Mouse (Mus musculus) intestine, embryonic 16.5 days (tissue): ENCODE measurements at regions not wholly inside any gene's neighbourhood (a gene's known extent, or its start where the extent isn't known, plus 50 kb on each side); places are given as distances from the start of the nearest gene placed in this dataset.

Source experiments
- ATAC-seq: fragments of 200-750 bp; cut with Nextera tagmentation; 2 replicates; pipeline ENCODE4 v1.8.0; 2017; ENCODE audit warnings: moderate TSS enrichment, moderate library complexity
- H3K27ac ChIP-seq: fragments of 300-500 bp; sonication (generic); 2 replicates; pipeline ENCODE4 v1.5.1; 2014; ENCODE audit warnings: mild to moderate bottlenecking, low read length
- H3K27me3 ChIP-seq: fragments of 300-500 bp; sonication (generic); replicated peaks from 2 replicates; pipeline ENCODE4 v1.6.1; 2014; ENCODE audit warnings: low read length, control low read depth, mixed read lengths; ENCODE audit not compliant: control insufficient read depth, insufficient read depth
- H3K36me3 ChIP-seq: fragments of 300-500 bp; sonication (generic); 2 replicates; pipeline ENCODE4 v1.6.1; 2014; ENCODE audit warnings: low read length, control low read depth; ENCODE audit not compliant: control insufficient read depth, insufficient read depth
- H3K4me1 ChIP-seq: fragments of 300-500 bp; sonication (generic); 2 replicates; pipeline ENCODE4 v1.6.1; 2014; ENCODE audit warnings: low read length, control low read depth, mixed read lengths; ENCODE audit not compliant: control insufficient read depth, insufficient read depth
- H3K4me2 ChIP-seq: fragments of 300-500 bp; sonication (generic); 2 replicates; pipeline ENCODE4 v1.6.1; 2014; ENCODE audit warnings: low read depth, low read length, control low read depth
- H3K4me3 ChIP-seq: fragments of 300-500 bp; sonication (generic); 2 replicates; pipeline ENCODE4 v1.5.1; 2014; ENCODE audit warnings: mild to moderate bottlenecking, low read length
- H3K9ac ChIP-seq: fragments of 300-500 bp; sonication (generic); 2 replicates; pipeline ENCODE4 v1.6.1; 2014; ENCODE audit warnings: low read depth, low read length
- H3K9me3 ChIP-seq: fragments of 300-500 bp; sonication (generic); 2 replicates; pipeline ENCODE4 v1.6.1; 2016; ENCODE audit warnings: low read length, control low read depth; ENCODE audit not compliant: control insufficient read depth
- WGBS: fragments of 180-500 bp; shearing (Covaris S2); extraction: QIAGEN DNeasy Blood & Tissue Kit; methylation state at CpG from one replicate; pipeline ENCODE4 v1.1.7; 2014; 5-methylcytosine and 5-hydroxymethylcytosine counted together

DNA sequence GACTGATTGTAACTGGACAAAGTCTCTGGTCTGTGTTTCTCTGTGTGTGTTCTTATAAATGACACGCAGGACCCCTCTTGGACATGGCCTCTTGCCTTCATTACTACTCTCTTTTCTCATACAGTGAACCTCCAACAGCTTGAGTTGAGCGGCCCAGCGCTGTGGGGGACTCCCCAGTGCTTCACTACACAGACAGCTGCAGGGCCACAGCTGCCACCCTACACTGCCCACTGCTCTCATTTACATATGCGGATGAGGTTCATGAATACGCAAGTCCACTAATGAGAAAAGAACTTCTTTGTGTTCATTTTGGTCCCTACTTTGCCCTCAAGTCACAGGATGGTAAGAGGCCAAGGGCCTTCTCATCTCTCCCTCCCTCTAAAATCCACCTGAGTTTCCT is 183.4 kb upstream of the Bcl6 start:
- Histone ChIP-seq H3K4me3 (no peak overlapping the region), H3K4me1 (no peaks in the 10 kb centered on the region), H3K9me3 (no peaks in the 10 kb centered on the region), H3K27ac (no peak overlapping the region), H3K27me3 (no peaks in the 10 kb centered on the region), H3K4me2 (no peak overlapping the region), H3K9ac (no peak overlapping the region), H3K36me3 (no peaks in the 10 kb centered on the region)
- no peak for ATAC-seq
- 87% methylated on average over 5 of the region's 5 CpGs for WGBS

DNA sequence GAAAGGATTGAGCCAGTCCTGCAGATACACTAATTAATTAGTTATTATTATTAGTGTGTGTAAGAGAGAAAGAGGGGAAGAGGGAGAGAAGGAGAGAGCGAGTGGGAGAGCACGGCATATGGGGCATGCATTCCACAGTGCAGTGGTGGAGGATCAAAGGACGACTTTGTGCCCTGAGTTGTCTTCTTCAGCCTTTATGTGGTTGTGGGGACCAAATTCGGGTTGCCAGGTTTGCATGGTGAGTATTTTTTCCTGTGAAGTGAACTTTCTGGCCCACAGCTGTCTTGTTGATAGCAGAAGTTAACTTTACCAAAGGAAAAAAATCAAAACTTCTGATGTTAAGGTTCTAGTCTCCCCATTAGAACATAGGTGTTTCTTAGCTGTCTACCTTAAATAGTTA is 182.5 kb upstream of the Bcl6 start:
- Histone ChIP-seq H3K27ac (no peak overlapping the region), H3K4me3 (no peak overlapping the region), H3K9ac (no peak overlapping the region), H3K4me2 (no peak overlapping the region), H3K36me3 (no peaks in the 10 kb centered on the region), H3K4me1 (no peaks in the 10 kb centered on the region), H3K27me3 (no peaks in the 10 kb centered on the region), H3K9me3 (no peaks in the 10 kb centered on the region)
- ATAC-seq: no peak
- 77% methylated on average over 4 of the region's 4 CpGs for WGBS

GRCm38 (mm10) chr16:24166496-24166895 is 177.8 kb upstream of the Bcl6 start:
- Histone ChIP-seq H3K4me3 (no peak overlapping the region), H3K9me3 (no peaks in the 10 kb centered on the region), H3K9ac (no peak overlapping the region), H3K27me3 (no peaks in the 10 kb centered on the region), H3K4me2 (no peak overlapping the region), H3K36me3 (no peaks in the 10 kb centered on the region), H3K27ac (no peak overlapping the region), H3K4me1 (peaks cover 5% of the 10 kb centered on the region; the same call in 1 of the 2 replicates)
- no peak for ATAC-seq

DNA sequence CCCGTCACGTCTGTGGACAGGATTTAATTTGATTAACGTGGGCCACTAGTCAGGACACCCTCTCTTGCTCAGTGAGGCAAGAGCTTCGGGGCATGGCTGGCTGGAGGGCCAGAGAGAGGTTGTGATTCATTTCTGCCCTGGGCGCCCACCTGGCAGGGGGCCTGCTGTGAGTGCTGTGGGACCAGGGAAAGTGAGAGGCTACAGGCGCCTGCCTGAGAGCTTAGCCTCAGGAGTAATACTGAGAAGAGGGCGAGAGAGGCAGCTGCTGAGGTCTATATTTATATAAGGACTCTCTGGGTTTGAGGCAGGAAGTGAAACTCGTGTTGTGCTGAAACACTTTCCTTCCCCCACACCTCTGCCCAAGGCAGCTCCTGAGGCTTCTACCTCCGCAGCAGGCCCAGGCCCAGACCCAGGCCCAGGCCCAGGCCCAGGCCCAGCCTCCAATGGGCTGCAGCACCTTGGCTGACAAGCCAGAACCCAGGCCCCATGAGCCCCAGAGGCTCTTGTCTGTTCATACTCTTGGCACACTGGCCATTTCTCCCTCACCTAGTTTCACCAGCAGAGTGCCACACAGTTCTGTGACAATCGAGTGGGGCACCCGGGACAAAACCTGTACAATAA is 176.9 kb upstream of the Bcl6 start:
- Histone ChIP-seq H3K9me3 (no peaks in the 10 kb centered on the region), H3K4me2 (no peak overlapping the region), H3K4me1 (peaks cover 5% of the 10 kb centered on the region; the same call in 1 of the 2 replicates), H3K27ac (0 out of 2 replicates have a peak overlapping the region, but pooled peaks have one; percentile 15), H3K27me3 (no peaks in the 10 kb centered on the region), H3K36me3 (no peaks in the 10 kb centered on the region), H3K9ac (no peak overlapping the region), H3K4me3 (no peak overlapping the region)
- 52% methylated on average over 11 of the region's 11 CpGs for WGBS
- ATAC-seq: peak; percentile 42; the same call in 1 of the 2 replicates

DNA sequence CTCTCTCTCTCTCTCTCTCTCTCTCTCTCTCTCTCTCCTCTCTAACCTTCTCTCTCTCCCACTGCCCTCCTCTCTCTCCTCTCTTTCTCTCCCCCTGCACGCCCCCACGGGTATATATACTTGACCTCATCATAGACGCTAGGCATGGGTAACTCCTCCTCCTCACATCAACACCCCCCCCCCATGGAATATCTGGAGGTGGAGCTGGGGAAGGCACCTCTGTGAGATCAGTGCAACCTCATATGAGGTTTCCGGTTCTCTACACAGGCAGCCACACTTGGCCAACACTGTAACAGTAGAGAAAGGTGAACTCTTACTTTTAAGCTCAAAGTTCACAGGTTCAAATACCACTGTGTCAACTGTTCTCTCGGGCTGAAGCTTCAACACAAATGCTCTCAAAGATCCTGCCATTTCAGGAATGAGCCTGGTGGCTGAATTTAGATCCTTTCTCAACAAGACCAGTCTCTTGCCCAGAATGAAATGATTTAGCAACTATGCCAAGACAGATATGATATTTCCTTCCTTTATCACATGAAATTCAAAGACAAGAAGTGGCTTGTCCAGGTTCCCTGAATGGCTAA is 172.1 kb upstream of the Bcl6 start:
- no peaks in the 10 kb centered on the region for H3K27me3 ChIP-seq
- H3K4me2 ChIP-seq: no peak overlapping the region
- 79% methylated on average over 5 of the region's 5 CpGs for WGBS
- H3K9me3 ChIP-seq: no peaks in the 10 kb centered on the region
- no peak overlapping the region for H3K9ac ChIP-seq
- H3K4me3 ChIP-seq: no peak overlapping the region
- ATAC-seq: no peak
- peaks cover 4% of the 10 kb centered on the region; the same call in 1 of the 2 replicates for H3K4me1 ChIP-seq
- H3K27ac ChIP-seq: no peak overlapping the region
- H3K36me3 ChIP-seq: no peaks in the 10 kb centered on the region

- H3K27me3 ChIP-seq: no peaks in the 10 kb centered on the region
- H3K27ac ChIP-seq: no peak overlapping the region
- H3K4me2 ChIP-seq: no peak overlapping the region
- no peaks in the 10 kb centered on the region for H3K36me3 ChIP-seq
- H3K4me3 ChIP-seq: no peak overlapping the region
- no peak for ATAC-seq
- H3K9ac ChIP-seq: no peak overlapping the region
- peaks cover 8% of the 10 kb centered on the region; the same call in 1 of the 2 replicates for H3K4me1 ChIP-seq
- no peaks in the 10 kb centered on the region for H3K9me3 ChIP-seq
- 85% methylated on average over 2 of the region's 2 CpGs for WGBS
Measured at GRCm38 (mm10) chr16:24159336-24159735, 170.7 kb upstream of the Bcl6 start.

GRCm38 (mm10) chr16:24157753-24158152 is 169.1 kb upstream of the Bcl6 start:
- no peak overlapping the region for H3K4me2 ChIP-seq
- H3K9ac ChIP-seq: no peak overlapping the region
- H3K27me3 ChIP-seq: no peaks in the 10 kb centered on the region
- H3K4me3 ChIP-seq: no peak overlapping the region
- WGBS: 97% methylated on average over 2 of the region's 2 CpGs
- H3K4me1 ChIP-seq: peaks cover 8% of the 10 kb centered on the region; the same call in 1 of the 2 replicates
- H3K27ac ChIP-seq: no peak overlapping the region
- no peak for ATAC-seq
- H3K9me3 ChIP-seq: no peaks in the 10 kb centered on the region
- no peaks in the 10 kb centered on the region for H3K36me3 ChIP-seq

DNA sequence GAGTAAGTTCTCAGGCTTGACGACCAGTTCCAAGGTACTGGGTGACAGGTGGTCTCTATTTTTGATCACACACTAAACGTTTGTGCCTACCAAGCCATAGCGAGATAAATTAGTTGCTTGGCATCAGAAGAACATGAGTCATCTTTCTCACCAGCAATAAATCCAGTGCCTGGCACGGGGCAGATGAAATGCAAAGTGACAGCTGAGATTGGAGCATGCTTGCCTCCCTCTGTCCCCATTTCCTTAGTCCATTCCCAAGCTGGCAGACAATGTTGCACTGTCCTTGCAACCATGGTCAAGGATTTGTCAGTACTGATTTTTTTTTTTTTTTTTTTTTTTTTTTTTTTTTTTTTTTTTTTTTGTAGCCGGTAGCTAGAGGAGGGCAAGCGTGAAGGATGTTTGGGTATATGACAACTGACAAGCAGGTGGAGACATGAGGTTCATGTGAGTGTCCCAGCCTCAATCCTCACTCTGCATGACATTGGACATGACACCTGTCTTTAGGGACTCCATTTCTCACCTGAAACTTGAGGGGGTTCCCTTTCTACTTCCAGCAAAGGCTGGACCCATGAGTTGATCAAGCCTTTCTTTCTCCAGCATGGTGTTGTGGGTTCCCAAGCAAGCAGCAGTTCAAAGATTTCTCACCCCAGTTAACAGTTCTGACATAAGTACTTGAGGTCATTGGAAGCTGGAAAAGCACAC is 168.2 kb upstream of the Bcl6 start:
- peaks cover 8% of the 10 kb centered on the region; the same call in 1 of the 2 replicates for H3K4me1 ChIP-seq
- no peak overlapping the region for H3K27ac ChIP-seq
- no peaks in the 10 kb centered on the region for H3K36me3 ChIP-seq
- ATAC-seq: no peak
- H3K27me3 ChIP-seq: no peaks in the 10 kb centered on the region
- H3K4me3 ChIP-seq: no peak overlapping the region
- 66% methylated on average over 6 of the region's 6 CpGs for WGBS
- no peak overlapping the region for H3K9ac ChIP-seq
- H3K4me2 ChIP-seq: no peak overlapping the region
- no peaks in the 10 kb centered on the region for H3K9me3 ChIP-seq

DNA sequence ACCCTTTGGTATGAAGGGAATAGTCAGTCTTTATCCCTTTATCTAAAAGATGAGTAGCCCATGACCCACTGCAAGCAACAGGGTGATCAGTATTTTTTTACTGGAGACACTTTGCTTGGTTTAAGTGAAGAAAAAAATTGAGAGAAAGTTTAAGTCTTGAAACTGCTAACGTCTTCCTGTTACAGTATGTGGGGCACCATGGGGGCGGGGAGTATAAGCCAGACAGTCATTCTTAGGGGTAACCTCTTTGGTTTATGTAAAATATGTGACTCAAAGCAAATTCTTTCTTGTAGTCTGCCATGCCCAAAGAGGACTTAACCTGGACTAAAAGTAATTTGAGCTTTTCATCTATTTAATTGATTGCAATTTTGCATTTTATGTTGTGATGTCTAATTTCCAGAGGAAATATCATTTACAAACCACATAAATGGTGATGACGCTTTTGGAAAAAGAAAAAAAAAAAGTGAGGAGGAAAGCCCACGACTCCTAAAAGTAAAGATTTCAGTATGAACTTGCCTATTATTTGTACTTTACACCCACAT is 166.2 kb upstream of the Bcl6 start:
- Histone ChIP-seq H3K27ac (no peak overlapping the region), H3K9me3 (no peaks in the 10 kb centered on the region), H3K4me1 (peaks cover 17% of the 10 kb centered on the region), H3K4me2 (no peak overlapping the region), H3K36me3 (no peaks in the 10 kb centered on the region), H3K9ac (no peak overlapping the region), H3K4me3 (no peak overlapping the region), H3K27me3 (no peaks in the 10 kb centered on the region)
- no peak for ATAC-seq
- 61% methylated on average over 4 of the region's 4 CpGs for WGBS
